Mouse (Mus musculus) left cerebral cortex, adult 9 months (tissue): ENCODE measurements around the gene Gm973.
"Not testable (repeated sequence)": the region's sequence is repeated elsewhere in the genome, so short reads cannot be mapped to it uniquely, and the experiment has no call there.

Experiments
- DNase-seq, 2 experiments: peaks; one replicate each; pipeline ENCODE4 v3.0.0; 2022; ENCODE audit warnings: low spot score in 2 of 2

The Gm973 gene

DNA sequence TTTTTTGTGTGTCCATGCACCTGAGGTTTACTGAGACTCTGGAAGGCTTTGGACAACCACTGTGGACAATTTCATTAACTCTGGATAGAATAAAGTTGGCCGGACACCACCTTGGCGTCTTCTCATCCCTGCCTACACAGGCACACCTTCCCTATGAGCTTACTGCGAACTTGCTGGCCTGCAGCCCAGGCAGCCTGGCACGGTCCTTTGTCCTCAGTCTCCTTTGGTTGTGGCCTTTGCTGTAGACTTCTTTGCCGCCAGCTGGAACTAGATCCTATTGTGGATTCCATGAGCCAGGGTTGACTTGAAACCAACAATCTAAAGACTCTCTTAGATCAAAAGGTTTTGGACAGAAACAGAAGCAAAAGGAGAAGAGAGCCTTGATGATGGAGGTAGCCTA lies 109.3 kb downstream of the Gm973 start:
- no peak for DNase-seq

DNA sequence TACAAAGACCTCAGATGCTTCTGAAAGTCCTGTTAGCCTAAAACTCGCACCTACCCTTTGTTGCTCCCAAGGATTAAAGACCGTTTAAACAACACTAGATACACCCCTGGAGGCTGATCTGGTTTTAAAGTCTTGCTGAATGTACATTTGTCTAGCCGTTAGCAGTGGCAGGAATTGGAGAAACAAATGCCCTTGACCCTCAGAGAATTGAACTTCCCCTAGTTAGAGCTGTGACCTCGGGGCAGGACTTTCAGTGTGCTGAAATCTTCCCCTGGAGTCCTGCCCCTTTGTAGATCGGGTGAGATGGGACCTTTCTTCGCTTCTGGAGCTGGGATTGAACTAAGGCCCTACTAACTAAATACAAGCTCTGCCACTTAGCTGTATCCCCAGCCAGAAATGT lies 113.1 kb downstream of the Gm973 start:
- DNase-seq, result no peak

DNA sequence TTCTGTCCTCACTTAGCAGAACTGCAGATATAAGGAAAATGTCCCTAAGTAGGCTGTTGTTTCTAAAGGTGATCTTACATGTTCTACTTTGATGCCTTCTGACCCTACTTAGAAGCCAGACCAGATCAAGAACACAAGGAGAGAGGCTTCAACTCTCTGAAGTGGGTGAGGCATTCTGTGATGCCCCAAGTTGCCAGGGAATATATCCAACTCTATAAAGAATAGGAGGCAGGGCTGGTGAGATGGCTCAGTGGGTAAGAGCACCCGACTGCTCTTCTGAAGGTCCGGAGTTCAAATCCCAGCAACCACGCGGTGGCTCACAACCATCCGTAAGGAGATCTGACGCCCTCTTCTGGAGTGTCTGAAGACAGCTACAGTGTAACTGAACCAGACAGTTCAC lies 114.3 kb downstream of the Gm973 start:
- DNase-seq, result not testable (repeated sequence)

DNA sequence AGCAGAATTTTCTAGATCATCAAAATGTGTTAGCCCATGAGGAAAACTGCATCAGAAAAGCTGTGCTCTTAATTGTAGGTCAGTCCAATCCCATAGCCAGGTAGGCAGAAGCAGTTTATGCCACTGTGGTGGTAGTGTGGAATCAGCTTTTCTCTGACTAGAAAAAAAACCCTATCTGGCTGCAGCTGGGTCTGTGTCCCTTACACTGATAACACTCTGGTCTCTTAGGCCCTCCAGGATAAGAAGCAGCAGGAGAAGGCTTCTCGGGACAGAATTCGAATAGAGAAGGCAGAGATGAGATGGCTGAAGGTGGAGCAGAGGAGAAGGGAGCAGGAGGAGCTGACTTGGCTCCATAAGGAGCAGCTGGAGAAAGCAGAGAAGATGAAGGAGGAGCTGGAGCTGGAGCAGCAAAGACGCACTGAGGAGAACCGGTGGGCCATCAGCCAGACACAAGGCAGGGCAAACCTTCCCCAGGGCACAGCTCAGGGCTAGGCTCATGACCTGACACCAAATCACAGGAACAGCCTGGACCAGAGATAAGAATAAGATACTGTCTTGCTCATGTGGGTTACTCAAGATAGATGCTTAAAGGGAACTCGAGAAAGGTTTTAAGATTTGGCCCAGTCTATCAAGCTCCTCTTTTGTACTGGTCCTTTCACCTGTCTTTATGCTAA lies 116.1 kb downstream of the Gm973 start:
- no peak for DNase-seq

DNA sequence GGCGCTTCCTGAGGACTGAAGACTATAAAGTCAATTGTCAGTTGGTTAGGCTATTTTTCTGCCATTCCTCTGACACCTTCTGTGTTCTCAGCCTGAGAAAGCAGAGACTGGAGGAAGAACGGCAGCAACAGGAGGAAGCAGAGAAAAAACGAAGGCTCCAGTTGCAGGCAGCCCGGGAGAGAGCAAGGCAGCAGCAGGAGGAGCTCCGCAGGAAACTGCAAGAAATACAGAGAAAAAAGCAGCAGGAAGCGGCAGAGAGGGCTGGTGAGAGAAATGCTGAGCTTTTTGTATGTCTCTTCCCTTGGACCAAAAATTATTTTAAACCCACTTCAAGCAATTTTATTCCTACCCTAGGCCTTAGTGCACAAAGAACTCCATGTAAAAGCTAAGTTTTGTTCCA lies 117.0 kb downstream of the Gm973 start:
- no peak for DNase-seq

DNA sequence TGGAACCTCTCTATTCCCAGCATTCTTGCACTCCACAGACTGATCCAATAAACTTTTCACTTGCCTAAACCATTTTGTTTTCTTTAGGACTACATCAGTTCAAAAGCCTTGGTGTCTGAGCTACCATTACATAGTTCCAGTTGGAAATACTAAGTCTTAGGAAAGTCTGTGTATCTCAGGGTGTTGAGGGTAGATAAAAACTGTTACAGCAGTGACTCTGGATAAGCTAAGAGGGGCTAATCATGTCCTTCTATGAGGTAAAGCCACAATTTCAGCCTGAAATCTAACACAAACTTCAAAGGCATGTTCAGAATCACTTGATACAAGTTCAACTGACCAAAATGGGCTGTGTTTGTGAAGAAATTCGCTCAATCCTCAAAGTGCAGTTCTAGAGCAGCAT lies 120.3 kb downstream of the Gm973 start:
- DNase-seq, result no peak

DNA sequence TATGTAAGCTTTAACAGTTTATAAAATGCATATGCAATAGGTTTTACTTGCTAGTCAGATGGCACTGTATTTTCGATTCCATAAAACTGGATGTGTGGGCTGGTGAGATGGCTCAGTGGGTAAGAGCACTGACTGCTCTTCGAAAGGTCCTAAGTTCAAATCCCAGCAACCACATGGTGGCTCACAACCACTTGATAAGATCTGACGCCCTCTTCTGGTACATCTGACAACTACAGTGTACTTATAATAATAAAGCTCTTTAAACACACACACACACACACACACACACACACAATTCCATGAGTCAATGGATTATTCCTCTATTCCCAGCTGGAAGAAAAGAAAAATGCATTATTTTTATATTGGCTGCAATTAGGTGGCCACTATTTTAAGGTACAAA lies 122.3 kb downstream of the Gm973 start:
- no peak for DNase-seq

DNA sequence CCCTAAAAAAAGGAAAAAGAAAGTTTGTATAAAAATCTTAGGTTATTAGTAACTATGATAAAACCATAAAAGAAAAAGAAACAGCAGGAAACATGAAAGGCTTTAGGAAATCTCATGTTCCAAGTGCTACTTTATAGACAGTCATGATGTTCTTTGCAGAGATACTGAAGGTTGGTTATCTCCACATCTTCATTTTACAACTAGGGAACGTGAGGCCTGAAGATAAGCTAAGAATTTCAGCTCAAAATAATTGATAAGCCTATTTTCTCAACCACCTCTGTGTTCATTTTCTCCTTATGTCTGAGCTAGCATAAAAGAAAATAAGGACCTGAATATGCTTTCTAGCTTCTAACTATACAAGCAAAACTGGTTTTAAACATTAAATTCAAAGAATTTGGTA lies 126.4 kb downstream of the Gm973 start:
- no peak for DNase-seq

DNA sequence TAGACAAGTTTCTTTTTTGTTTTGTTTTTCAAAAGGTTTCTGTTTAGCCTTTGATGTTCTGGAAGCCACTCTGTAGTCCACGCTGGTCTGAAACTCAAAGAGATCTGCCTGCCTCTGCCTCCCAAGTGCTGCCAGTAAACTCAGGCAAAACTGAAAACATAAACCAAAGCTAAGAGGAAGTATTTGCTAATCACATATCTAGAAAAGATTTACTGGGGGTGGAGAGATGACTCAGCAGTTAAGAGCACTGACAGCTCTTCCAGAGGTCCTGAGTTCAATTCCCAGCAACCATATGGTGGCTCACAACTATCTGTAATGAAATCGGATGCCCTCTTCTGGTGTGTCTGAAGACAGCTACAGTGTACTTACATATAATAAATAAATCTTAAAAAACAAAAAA lies 130.4 kb downstream of the Gm973 start:
- not testable (repeated sequence) for DNase-seq

DNA sequence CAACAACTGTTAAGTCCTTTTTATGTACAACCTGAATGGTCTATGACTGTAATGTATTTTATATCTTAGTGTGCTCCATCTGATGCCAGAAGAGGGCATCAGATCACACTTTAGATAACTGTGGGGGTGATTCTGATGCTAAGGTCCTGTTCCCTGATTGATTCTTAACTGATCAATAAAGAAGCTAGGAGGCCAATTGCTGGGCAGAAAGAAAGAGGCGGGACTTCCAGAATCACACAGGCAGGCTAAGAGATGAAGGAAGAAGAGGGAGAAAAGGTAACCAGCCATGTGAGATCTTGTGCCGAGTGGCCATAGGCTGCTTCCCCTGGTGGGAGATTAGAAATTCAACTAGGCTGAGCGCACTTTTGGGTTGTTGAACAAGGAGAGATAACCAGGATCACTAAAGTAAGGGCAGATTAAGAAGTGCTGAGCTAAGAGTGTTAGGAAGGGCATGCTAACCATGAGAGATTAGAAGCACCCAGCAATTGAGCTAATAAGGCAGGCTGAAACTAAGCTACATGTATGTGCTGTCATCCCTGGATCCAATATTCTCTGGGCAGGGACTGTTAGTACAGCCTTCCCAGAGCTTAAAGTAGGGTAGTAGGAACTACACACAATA lies 135.2 kb downstream of the Gm973 start:
- no peak for DNase-seq

DNA sequence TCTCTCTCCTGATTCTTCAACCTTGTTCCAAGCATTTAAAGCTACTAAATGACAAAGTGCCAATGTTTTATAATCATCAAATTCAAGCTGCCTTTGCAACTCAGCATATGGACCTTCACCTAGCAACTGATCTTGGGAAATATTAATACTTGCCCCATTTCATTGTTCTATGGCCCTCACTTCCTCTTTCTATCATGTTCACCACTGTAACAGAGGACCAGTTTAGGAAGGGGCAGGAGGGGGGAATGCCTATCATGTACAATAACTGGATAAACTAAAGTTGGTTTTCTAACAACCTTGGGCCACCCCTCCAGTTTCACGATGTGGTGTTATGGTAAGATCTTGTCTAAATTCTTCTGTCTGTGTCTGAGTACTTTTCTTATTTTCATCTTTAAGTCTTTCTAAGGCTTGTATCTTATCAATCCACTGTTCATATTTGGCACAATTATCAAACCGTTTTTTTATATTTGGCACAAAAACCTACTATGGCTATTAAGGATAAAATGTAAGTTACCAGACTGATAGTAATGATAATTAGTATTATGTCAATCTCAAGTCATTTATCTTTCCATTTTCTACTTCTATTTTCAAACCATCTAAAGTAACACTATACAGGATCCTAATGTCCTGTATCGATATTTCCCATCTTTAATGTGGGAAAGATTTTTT lies 137.3 kb downstream of the Gm973 start:
- no peak for DNase-seq

DNA sequence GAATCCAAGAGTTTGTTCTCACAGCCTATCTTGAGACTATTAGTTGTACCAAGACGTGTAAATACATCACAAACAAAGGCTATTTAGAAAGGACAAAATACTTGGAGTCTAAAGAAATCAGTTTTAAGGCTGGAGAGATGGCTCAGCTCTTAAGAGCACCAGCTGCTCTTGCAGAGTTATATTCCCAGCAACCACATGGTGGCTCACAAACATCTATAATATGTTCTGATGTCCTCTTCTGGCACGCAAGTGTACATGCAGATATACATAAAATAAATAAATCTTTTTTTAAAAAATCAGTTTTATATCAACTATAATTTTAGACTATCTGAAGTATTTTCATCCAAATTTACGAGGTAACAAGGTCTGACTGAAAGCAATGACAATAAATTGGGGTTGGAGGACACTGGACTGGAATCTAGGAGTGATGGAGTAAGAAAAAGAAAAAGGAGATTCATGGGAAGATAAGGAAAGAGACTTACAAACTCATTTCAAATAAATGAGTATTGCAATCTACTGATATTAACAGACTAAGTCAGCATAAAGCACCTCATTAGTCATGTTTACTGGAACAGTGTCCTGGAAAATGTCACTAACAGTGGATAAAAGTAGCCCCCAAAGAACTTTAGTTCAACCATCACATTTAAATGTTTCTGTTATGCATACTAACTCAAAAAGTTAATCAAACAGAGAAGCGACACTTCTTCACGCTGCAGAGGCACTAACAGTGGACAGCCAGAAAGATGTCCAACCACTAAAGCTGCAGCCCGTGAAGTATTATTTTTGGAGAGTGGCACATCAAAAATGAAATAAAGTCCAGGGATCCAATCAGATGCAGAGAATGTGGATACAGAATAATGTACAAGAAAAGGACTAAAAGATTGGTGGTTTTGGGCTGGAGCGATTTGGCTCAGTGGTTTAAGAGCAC lies 140.4 kb downstream of the Gm973 start:
- DNase-seq, result no peak

DNA sequence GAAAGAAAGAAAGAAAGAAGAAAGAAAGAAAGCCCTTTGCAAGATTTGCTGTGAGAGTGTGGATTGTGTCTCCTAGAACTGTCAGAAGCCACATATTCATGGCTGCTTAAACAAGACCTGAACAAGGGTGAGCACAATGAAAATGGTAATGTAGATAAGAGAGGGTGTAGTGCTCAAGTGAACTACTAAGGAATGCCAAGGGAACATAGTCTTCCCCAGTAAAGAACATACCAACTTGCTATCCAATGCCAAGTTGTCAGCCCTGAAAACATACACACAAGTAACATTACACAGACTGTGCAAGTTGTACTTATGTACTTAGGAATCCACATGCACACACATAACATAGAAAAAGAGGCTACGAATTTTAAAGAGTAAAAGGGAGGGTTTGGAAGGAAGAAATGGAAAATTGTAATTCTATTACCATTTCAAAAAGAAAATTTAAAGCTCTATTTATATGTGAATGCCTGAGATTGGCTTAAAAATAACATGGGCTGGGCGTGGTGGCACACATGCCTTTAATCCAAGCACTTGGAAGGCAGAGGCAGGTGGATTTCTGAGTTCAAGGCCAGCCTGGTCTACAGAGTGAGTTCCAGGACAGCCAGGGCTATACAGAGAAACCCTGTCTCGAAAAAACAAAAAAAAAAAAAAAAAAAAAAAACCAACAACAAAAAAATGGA lies 147.5 kb downstream of the Gm973 start:
- DNase-seq, result no peak

DNA sequence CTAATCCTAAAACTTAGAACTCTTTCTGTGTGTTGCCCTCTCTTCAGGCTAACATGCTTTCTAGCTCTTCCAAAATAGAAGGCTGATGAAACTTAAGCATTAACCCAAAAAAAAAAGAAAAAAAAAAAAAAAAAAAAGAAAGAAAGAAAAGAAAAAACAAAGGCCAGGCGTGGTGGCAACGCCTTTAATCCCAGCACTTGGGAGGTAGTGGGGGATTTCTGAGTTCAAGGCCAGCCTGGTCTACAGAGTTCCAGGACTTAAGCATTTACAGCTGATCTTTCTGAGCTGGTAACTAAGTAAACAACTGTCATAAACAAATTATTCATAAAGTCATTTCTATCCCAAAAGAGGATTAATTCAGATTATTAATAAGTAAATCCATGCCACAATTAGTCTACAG lies 152.8 kb downstream of the Gm973 start:
- DNase-seq, result no peak

DNA sequence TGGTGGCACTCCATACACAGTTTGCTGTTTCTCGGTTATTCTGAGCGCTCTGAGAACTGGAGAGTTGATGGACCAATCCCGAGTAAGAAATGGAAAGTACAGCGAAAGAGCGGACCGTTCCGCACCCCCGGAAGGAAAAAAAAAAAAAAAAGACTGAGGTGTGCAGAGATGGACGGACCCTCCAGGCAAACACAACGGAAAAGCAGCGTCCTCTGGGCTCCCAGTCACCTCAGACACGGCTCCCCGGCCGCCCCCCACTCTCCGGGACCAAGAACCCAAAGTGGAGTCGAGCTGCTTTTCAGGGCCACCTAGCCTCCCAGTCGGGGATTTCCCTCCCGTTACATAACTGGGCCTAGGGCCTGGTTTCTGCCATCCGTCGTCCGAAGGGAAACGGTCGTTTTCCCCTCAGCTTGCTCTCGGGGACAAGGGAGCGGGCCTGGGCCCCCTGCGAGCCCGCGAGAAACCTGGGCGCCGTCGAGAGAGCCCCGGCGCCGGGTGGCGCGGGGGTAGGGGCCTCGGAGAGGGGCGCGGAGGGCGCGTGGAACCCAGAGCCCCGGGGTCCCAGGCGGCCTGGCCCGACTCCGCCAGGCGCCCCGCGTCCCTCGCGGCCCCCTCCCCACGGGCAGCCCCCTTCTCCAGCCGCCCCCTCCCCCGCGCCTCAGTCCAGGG lies 154.0 kb downstream of the Gm973 start:
- DNase-seq, result peak in 1 of 2 experiments; percentile 11

DNA sequence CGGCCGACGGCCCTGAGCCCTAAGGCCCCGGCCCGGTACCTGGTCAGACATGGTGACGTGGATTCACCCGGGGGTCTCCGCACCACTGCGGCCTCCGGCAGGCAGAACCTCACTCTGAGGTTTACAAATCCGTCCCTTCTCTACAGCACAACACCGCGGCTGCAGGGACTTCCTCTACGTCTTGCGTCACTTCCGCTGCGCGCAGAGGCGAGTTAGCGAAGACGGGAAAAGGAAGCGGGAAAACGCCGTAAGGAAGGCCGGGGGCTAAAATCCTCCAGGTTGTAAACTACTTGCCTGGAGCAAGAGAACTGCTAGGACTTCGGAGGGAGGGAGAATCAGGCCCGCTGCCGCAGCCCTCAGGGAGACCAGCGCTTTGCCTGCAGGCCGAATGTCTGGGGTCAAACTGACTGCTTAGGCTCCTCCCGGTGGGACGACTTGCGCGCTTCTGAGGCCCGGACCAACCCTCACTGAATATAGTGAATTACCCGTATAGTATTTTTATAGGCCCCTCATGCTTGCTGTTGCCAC lies 154.6 kb downstream of the Gm973 start, which contains the start of gene Sumo1:
Gene Sumo1, minus strand, starts transcription at position 194 of the 528 bp plus-strand sequence.
- peak; percentile 69 to 87 for DNase-seq

DNA sequence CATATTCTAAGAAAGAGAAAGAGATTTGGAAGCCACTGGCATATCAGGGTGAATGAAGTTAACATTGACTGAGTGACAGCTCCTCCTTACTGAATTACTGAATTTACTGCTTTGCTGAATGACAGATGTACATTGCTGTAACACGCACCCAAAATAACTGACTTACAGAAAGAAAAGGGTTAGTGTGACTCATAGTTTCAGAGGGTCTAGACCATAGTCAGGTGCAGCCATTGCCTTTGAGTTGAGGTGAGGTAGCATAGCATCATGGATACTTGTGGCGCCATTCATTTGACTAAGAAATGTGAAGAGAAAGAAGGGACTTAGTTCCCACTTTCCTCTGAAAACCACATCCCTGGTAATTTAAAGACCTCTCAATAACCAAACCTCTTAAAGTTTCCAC lies 157.6 kb downstream of the Gm973 start:
- no peak for DNase-seq

DNA sequence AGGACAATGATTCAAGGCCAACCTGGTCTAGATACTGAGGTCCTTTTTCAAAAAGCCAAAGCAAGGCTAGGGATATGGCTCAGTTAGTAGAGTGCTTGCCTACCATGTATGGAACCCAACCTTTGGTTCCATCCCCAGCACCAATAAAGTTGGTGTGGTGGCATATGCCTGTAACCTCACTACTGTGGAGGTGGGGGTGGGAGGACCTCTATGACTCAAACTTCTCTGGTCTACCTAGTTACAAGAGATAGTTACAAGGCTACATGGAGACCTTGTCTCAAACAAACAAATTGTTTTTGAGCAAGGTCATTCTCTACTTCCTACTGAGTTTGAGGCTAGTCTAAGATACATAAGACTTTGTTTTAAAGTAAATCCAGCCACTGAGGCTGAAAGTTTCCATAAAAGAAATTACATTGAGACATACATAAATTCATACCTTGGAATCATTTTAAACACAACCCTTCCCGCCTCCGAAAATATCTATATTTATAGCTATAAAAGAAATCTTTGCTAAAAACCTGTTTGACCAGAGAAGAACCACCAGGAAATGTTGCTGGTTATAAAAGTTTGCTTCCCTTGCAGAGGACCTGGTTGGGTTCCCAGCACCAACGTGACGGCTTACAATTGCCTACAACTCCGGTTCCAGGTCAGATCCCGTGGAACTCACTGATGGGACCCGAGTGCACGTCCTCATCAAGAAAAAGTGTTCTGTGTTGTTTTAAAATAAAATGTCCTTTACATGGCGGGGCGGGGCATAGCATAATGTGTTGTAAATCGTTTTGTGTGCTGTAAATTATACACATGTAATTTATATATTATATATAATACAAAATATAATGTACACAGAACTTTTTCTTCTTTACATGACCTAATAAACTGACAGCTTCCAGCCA lies 168.1 kb downstream of the Gm973 start:
- peak in 1 of 2 experiments; percentile 40 for DNase-seq
